ENCODE assay signal across 19 mouse cellular contexts in the genomic region with DNA sequence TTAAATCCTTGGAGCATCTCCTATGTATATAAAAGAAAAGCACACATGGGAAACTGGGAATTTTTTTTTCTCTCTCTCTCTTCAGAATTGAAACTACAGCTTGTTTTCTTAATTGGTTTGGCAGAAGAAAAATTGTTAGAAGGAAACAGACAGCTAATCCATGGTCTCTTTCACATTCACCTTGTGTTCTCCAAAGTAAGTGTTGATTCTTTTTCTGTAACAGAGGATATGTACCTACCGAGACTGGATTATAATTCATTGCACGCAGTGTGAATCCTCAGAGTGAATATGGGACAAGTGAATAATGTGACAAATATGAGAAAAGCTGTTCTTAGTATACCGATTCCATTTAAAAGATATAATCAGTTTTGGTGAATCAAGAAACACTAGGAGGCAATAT. TPM values are rescaled to one million over a fixed set of nuclear protein-coding genes. Genes with fewer than 3 reads are reported as not detected.
A peak's percentile ranks its signal among the peaks of the same experiment; 100 is the strongest.
DNase-seq lines count a peak whose midpoint lies in the region; ATAC-seq and TF ChIP-seq lines count a peak whose summit lies in the region.
"Had no signal": no experiment of that assay in that cellular context is flagged by ENCODE, and none has a peak within 500 bp of the region (broad histone marks: within the 10 kb centered on the region; RNA-seq: fewer than 3 reads in every experiment).

No protein-coding gene starts in this region.

- no peaks in the 10 kb centered on the region for H3K4me1 ChIP-seq in forebrain, embryonic 15.5 days
- H3K4me1 ChIP-seq in forebrain, embryonic 11.5 days (replicated peaks; ENCODE audit: control insufficient read depth, insufficient read depth, low read length): no peaks in the 10 kb centered on the region
- H3K4me1 ChIP-seq in forebrain, postnatal 0 days (ENCODE audit: insufficient read depth): no peaks in the 10 kb centered on the region
- no peaks in the 10 kb centered on the region for H3K4me1 ChIP-seq in forebrain, embryonic 12.5 days
- H3K4me1 ChIP-seq: embryonic facial prominence, embryonic 13.5 days; embryonic facial prominence, embryonic 15.5 days had no signal

- H3K4me2 ChIP-seq in forebrain, embryonic 15.5 days (replicated peaks): no peak overlapping the region
- H3K4me2 ChIP-seq in forebrain, embryonic 11.5 days (ENCODE audit: low read depth, low read length, severe bottlenecking): no peak overlapping the region
- H3K4me2 ChIP-seq in forebrain, postnatal 0 days (ENCODE audit: low read depth): no peak overlapping the region
- no peak overlapping the region for H3K4me2 ChIP-seq in forebrain, embryonic 12.5 days
- H3K4me2 ChIP-seq: embryonic facial prominence, embryonic 13.5 days; embryonic facial prominence, embryonic 15.5 days had no signal

- 74% methylated on average over 3 of the region's 3 CpGs for WGBS in forebrain, embryonic 15.5 days
- WGBS in forebrain, embryonic 11.5 days: 91% methylated on average over 3 of the region's 3 CpGs
- 59% methylated on average over 3 of the region's 3 CpGs for WGBS in forebrain, postnatal 0 days
- 94% methylated on average over 3 of the region's 3 CpGs for WGBS in forebrain, embryonic 12.5 days

- no peak overlapping the region for H3K4me3 ChIP-seq in forebrain, embryonic 15.5 days
- no peak overlapping the region for H3K4me3 ChIP-seq in forebrain, embryonic 11.5 days (ENCODE audit: low read depth, low read length)
- H3K4me3 ChIP-seq in forebrain, postnatal 0 days (ENCODE audit: low read depth, low read length): no peak overlapping the region
- H3K4me3 ChIP-seq in forebrain, embryonic 12.5 days (replicated peaks): no peak overlapping the region
- H3K4me3 ChIP-seq: embryonic facial prominence, embryonic 13.5 days; embryonic facial prominence, embryonic 15.5 days; erythroblast, embryonic 14.5 days had no signal

- no peak overlapping the region for H3K9ac ChIP-seq in forebrain, embryonic 15.5 days (replicated peaks)
- H3K9ac ChIP-seq in forebrain, embryonic 11.5 days (ENCODE audit: low read length): no peak overlapping the region
- no peak overlapping the region for H3K9ac ChIP-seq in forebrain, postnatal 0 days
- H3K9ac ChIP-seq in forebrain, embryonic 12.5 days: no peak overlapping the region
- H3K9ac ChIP-seq: embryonic facial prominence, embryonic 13.5 days; embryonic facial prominence, embryonic 15.5 days had no signal

- no peaks in the 10 kb centered on the region for H3K9me3 ChIP-seq in forebrain, embryonic 15.5 days
- H3K9me3 ChIP-seq in forebrain, embryonic 11.5 days (ENCODE audit: control insufficient read depth, low read length): no peaks in the 10 kb centered on the region
- no peaks in the 10 kb centered on the region for H3K9me3 ChIP-seq in forebrain, postnatal 0 days (ENCODE audit: low read length)
- no peaks in the 10 kb centered on the region for H3K9me3 ChIP-seq in forebrain, embryonic 12.5 days
- H3K9me3 ChIP-seq: embryonic facial prominence, embryonic 13.5 days; embryonic facial prominence, embryonic 15.5 days had no signal

- no peak for ATAC-seq in forebrain, embryonic 15.5 days (replicated peaks)
- ATAC-seq in forebrain, embryonic 11.5 days (replicated peaks; ENCODE audit: low FRiP score): no peak
- peak; percentile 61 for ATAC-seq in forebrain, postnatal 0 days
- ATAC-seq in forebrain, embryonic 12.5 days (ENCODE audit: low FRiP score): no peak

- no peaks in the 10 kb centered on the region for H3K36me3 ChIP-seq in forebrain, embryonic 15.5 days
- no peaks in the 10 kb centered on the region for H3K36me3 ChIP-seq in forebrain, embryonic 11.5 days (ENCODE audit: control insufficient read depth, insufficient read depth, low read length)
- H3K36me3 ChIP-seq in forebrain, postnatal 0 days (ENCODE audit: insufficient read depth): no peaks in the 10 kb centered on the region
- H3K36me3 ChIP-seq in forebrain, embryonic 12.5 days (replicated peaks): no peaks in the 10 kb centered on the region
- H3K36me3 ChIP-seq: embryonic facial prominence, embryonic 13.5 days; embryonic facial prominence, embryonic 15.5 days had no signal

- TF ChIP-seq CTCF in forebrain, postnatal 0 days (IDR thresholded peaks at IDR 0.05; ENCODE audit: low read depth): no peak

- DNase-seq in forebrain, embryonic 11.5 days (ENCODE audit: low spot score): no peak
- DNase-seq in forebrain, postnatal 0 days: peak; percentile 44
- DNase-seq in brain, embryonic 18.5 days (ENCODE audit: low read depth, low spot score): peak; percentile 24
- DNase-seq in thymus, postnatal 25 days: no peak
- DNase-seq: adrenal gland, adult 2 months; adrenal gland, postnatal 10 days; adrenal gland, postnatal 25 days; cerebellum, adult 11 months; cerebellum, adult 18-20 months; cerebellum, adult 8-10 months; cerebellum, adult 9-11 months; cerebellum, postnatal 14 days; cerebellum, postnatal 36 days; embryo, embryonic 11 days had no signal

- 0 out of 2 replicates have a peak overlapping the region, but pooled peaks have one; percentile 37 for H3K27ac ChIP-seq in forebrain, embryonic 15.5 days (replicated peaks)
- no peak overlapping the region for H3K27ac ChIP-seq in forebrain, embryonic 11.5 days (ENCODE audit: low read depth, low read length)
- no peak overlapping the region for H3K27ac ChIP-seq in forebrain, postnatal 0 days (ENCODE audit: low read depth, low read length)
- no peak overlapping the region for H3K27ac ChIP-seq in forebrain, embryonic 12.5 days
- H3K27ac ChIP-seq: embryonic facial prominence, embryonic 13.5 days; embryonic facial prominence, embryonic 15.5 days had no signal

- H3K27me3 ChIP-seq in forebrain, embryonic 15.5 days: no peaks in the 10 kb centered on the region
- no peaks in the 10 kb centered on the region for H3K27me3 ChIP-seq in forebrain, embryonic 11.5 days (ENCODE audit: control insufficient read depth, insufficient read depth, low read length)
- no peaks in the 10 kb centered on the region for H3K27me3 ChIP-seq in forebrain, postnatal 0 days (ENCODE audit: insufficient read depth, low read length)
- H3K27me3 ChIP-seq in forebrain, embryonic 12.5 days: no peaks in the 10 kb centered on the region
- H3K27me3 ChIP-seq: embryonic facial prominence, embryonic 13.5 days; embryonic facial prominence, embryonic 15.5 days had no signal

RNA-seq across cellular contexts. Expression of a gene that starts 58.9 kb away (rescaled TPM):
- 36.3 and 38.8 TPM in 2 replicates for polyA plus RNA-seq in forebrain, embryonic 15.5 days (2015; fragmentation: Nextera tagmentation; extraction: Ambion mirVana)
- 45.9 and 50.7 TPM in 2 replicates for polyA plus RNA-seq in forebrain, embryonic 11.5 days (2014; fragmentation: Nextera tagmentation; extraction: Ambion mirVana)
- total RNA-seq in forebrain, postnatal 0 days (2014; rRNA removed): 23.5 and 26.3 TPM in 2 replicates
- polyA plus RNA-seq in forebrain, postnatal 0 days (2015; fragmentation: Nextera tagmentation; extraction: Ambion mirVana): 13.5 and 16.5 TPM in 2 replicates
- 40.6 and 46.5 TPM in 2 replicates for polyA plus RNA-seq in forebrain, embryonic 12.5 days (2016; fragmentation: Nextera tagmentation; extraction: Ambion mirVana)

Comparison
In these comparisons a context has a peak if more than half of its experiments do, and no peak if none do; other contexts are left out.
1. DNase-seq: peak in forebrain, postnatal 0 days (single experiment) and brain, embryonic 18.5 days (single experiment); none in forebrain, embryonic 11.5 days (single experiment) and thymus, postnatal 25 days (single experiment).